Mouse (Mus musculus): ENCODE results near the gene Met. TPM values are rescaled to one million over a fixed set of nuclear protein-coding genes. Genes with fewer than 3 reads are reported as not detected.

Met gene
- polyA plus RNA-seq, 1 experiment from 2014 or later = 6.2 TPM

- H3K9ac ChIP-seq = no peak overlapping the region
- H3K4me1 ChIP-seq = peaks cover 3% of the 10 kb centered on the region; the same call in 1 of the 2 replicates
- H3K4me3 ChIP-seq (replicated peaks) = no peak overlapping the region
- H3K4me2 ChIP-seq (replicated peaks) = no peak overlapping the region
- H3K9me3 ChIP-seq (replicated peaks) = no peaks in the 10 kb centered on the region
- no peak for ATAC-seq (ENCODE audit: insufficient number of reproducible peaks, low FRiP score, low TSS enrichment, low read depth)
- no peak overlapping the region for H3K27ac ChIP-seq (replicated peaks)
- 91% methylated on average over 8 of the region's 8 CpGs for WGBS
- H3K27me3 ChIP-seq = no peaks in the 10 kb centered on the region
- H3K36me3 ChIP-seq = no peaks in the 10 kb centered on the region
Observed at GRCm38 (mm10) chr6:17492062-17492461, 28.5 kb downstream of the Met start.

GRCm38 (mm10) chr6:17495413-17495812 is 31.8 kb downstream of the Met start:
- no peak overlapping the region for H3K4me2 ChIP-seq (replicated peaks)
- peaks cover 5% of the 10 kb centered on the region; the same call in 1 of the 2 replicates for H3K4me1 ChIP-seq
- 33% methylated on average over 1 of the region's 1 CpGs for WGBS
- no peak overlapping the region for H3K27ac ChIP-seq (replicated peaks)
- H3K9ac ChIP-seq = no peak overlapping the region
- no peaks in the 10 kb centered on the region for H3K36me3 ChIP-seq
- H3K4me3 ChIP-seq (replicated peaks) = no peak overlapping the region
- ATAC-seq (ENCODE audit: insufficient number of reproducible peaks, low FRiP score, low TSS enrichment, low read depth) = no peak
- no peaks in the 10 kb centered on the region for H3K9me3 ChIP-seq (replicated peaks)
- no peaks in the 10 kb centered on the region for H3K27me3 ChIP-seq

- Histone ChIP-seq H3K9ac (no peak overlapping the region), H3K36me3 (no peaks in the 10 kb centered on the region), H3K4me3 (replicated peaks) (no peak overlapping the region), H3K4me2 (replicated peaks) (no peak overlapping the region), H3K4me1 (peaks cover 5% of the 10 kb centered on the region; the same call in 1 of the 2 replicates), H3K27me3 (no peaks in the 10 kb centered on the region), H3K9me3 (replicated peaks) (no peaks in the 10 kb centered on the region), H3K27ac (replicated peaks) (no peak overlapping the region)
- WGBS = 58% methylated on average over 4 of the region's 4 CpGs
- no peak for ATAC-seq (ENCODE audit: insufficient number of reproducible peaks, low FRiP score, low TSS enrichment, low read depth)
Observed at GRCm38 (mm10) chr6:17497366-17497765, 33.8 kb downstream of the Met start.

- Histone ChIP-seq H3K27me3 (no peaks in the 10 kb centered on the region), H3K9ac (no peak overlapping the region), H3K36me3 (no peaks in the 10 kb centered on the region), H3K4me1 (peaks cover 5% of the 10 kb centered on the region; the same call in 1 of the 2 replicates), H3K4me2 (replicated peaks) (no peak overlapping the region), H3K4me3 (replicated peaks) (no peak overlapping the region), H3K9me3 (replicated peaks) (no peaks in the 10 kb centered on the region), H3K27ac (replicated peaks) (no peak overlapping the region)
- 78% methylated on average over 8 of the region's 8 CpGs for WGBS
- ATAC-seq (ENCODE audit: insufficient number of reproducible peaks, low FRiP score, low TSS enrichment, low read depth) = no peak
Observed at GRCm38 (mm10) chr6:17498801-17499200, 35.2 kb downstream of the Met start.

GRCm38 (mm10) chr6:17501440-17501839 is 37.8 kb downstream of the Met start:
- WGBS = 76% methylated on average over 4 of the region's 4 CpGs
- no peaks in the 10 kb centered on the region for H3K36me3 ChIP-seq
- no peaks in the 10 kb centered on the region for H3K27me3 ChIP-seq
- no peak overlapping the region for H3K4me3 ChIP-seq (replicated peaks)
- H3K9me3 ChIP-seq (replicated peaks) = no peaks in the 10 kb centered on the region
- peaks cover 5% of the 10 kb centered on the region; the same call in 1 of the 2 replicates for H3K4me1 ChIP-seq
- H3K27ac ChIP-seq (replicated peaks) = no peak overlapping the region
- H3K4me2 ChIP-seq (replicated peaks) = no peak overlapping the region
- ATAC-seq (ENCODE audit: insufficient number of reproducible peaks, low FRiP score, low TSS enrichment, low read depth) = no peak
- H3K9ac ChIP-seq = no peak overlapping the region

- H3K4me2 ChIP-seq (replicated peaks) = no peak overlapping the region
- 54% methylated on average over 1 of the region's 1 CpGs for WGBS
- no peak for ATAC-seq (ENCODE audit: insufficient number of reproducible peaks, low FRiP score, low TSS enrichment, low read depth)
Observed at GRCm38 (mm10) chr6:17502311-17502710, 38.7 kb downstream of the Met start.

GRCm38 (mm10) chr6:17503724-17504123 is 40.1 kb downstream of the Met start:
- H3K4me1 ChIP-seq = no peaks in the 10 kb centered on the region
- 60% methylated on average over 3 of the region's 3 CpGs for whole genome bisulfite sequencing

More at GRCm38 (mm10) chr6:17502311-17502710, 38.7 kb downstream of the Met start:
- no peak overlapping the region for H3K9ac ChIP-seq
- no peaks in the 10 kb centered on the region for H3K27me3 ChIP-seq
- H3K36me3 ChIP-seq = no peaks in the 10 kb centered on the region
- no peaks in the 10 kb centered on the region for H3K4me1 ChIP-seq
- H3K9me3 ChIP-seq (replicated peaks) = no peaks in the 10 kb centered on the region
- H3K27ac ChIP-seq (replicated peaks) = no peak overlapping the region
- no peak overlapping the region for H3K4me3 ChIP-seq (replicated peaks)

GRCm38 (mm10) chr6:17505530-17505929 is 41.9 kb downstream of the Met start:
- Histone ChIP-seq H3K4me3 (replicated peaks) (no peak overlapping the region), H3K4me1 (no peaks in the 10 kb centered on the region), H3K4me2 (replicated peaks) (no peak overlapping the region), H3K27me3 (no peaks in the 10 kb centered on the region), H3K9ac (no peak overlapping the region), H3K27ac (replicated peaks) (no peak overlapping the region), H3K36me3 (no peaks in the 10 kb centered on the region), H3K9me3 (replicated peaks) (no peaks in the 10 kb centered on the region)
- WGBS = 65% methylated on average over 3 of the region's 3 CpGs
- ATAC-seq (ENCODE audit: insufficient number of reproducible peaks, low FRiP score, low TSS enrichment, low read depth) = no peak

More at GRCm38 (mm10) chr6:17503724-17504123, 40.1 kb downstream of the Met start:
- Histone ChIP-seq H3K36me3 (no peaks in the 10 kb centered on the region), H3K4me3 (replicated peaks) (no peak overlapping the region), H3K27ac (replicated peaks) (no peak overlapping the region), H3K27me3 (no peaks in the 10 kb centered on the region), H3K4me2 (replicated peaks) (no peak overlapping the region), H3K9me3 (replicated peaks) (no peaks in the 10 kb centered on the region), H3K9ac (no peak overlapping the region)
- no peak for ATAC-seq (ENCODE audit: insufficient number of reproducible peaks, low FRiP score, low TSS enrichment, low read depth)

GRCm38 (mm10) chr6:17506831-17507230 is 43.2 kb downstream of the Met start:
- H3K9ac ChIP-seq = no peak overlapping the region
- no peaks in the 10 kb centered on the region for H3K9me3 ChIP-seq (replicated peaks)
- no peak overlapping the region for H3K27ac ChIP-seq (replicated peaks)
- H3K4me2 ChIP-seq (replicated peaks) = no peak overlapping the region
- H3K4me3 ChIP-seq (replicated peaks) = no peak overlapping the region
- no peaks in the 10 kb centered on the region for H3K4me1 ChIP-seq
- whole genome bisulfite sequencing = 67% methylated on average over 2 of the region's 2 CpGs
- no peaks in the 10 kb centered on the region for H3K27me3 ChIP-seq
- H3K36me3 ChIP-seq = no peaks in the 10 kb centered on the region
- no peak for ATAC-seq (ENCODE audit: insufficient number of reproducible peaks, low FRiP score, low TSS enrichment, low read depth)

- no peaks in the 10 kb centered on the region for H3K4me1 ChIP-seq
- H3K9ac ChIP-seq = no peak overlapping the region
- 72% methylated on average over 5 of the region's 5 CpGs for WGBS
- H3K36me3 ChIP-seq = no peaks in the 10 kb centered on the region
- no peaks in the 10 kb centered on the region for H3K9me3 ChIP-seq (replicated peaks)
- no peaks in the 10 kb centered on the region for H3K27me3 ChIP-seq
- no peak overlapping the region for H3K4me3 ChIP-seq (replicated peaks)
- no peak overlapping the region for H3K4me2 ChIP-seq (replicated peaks)
- no peak for ATAC-seq (ENCODE audit: insufficient number of reproducible peaks, low FRiP score, low TSS enrichment, low read depth)
- H3K27ac ChIP-seq (replicated peaks) = no peak overlapping the region
Observed at GRCm38 (mm10) chr6:17508184-17508583, 44.6 kb downstream of the Met start.

- ATAC-seq (ENCODE audit: insufficient number of reproducible peaks, low FRiP score, low TSS enrichment, low read depth) = no peak
- 81% methylated on average over 9 of the region's 9 CpGs for WGBS
- no peak overlapping the region for H3K27ac ChIP-seq (replicated peaks)
- H3K4me3 ChIP-seq (replicated peaks) = no peak overlapping the region
- H3K27me3 ChIP-seq = no peaks in the 10 kb centered on the region
- H3K9ac ChIP-seq = no peak overlapping the region
- no peaks in the 10 kb centered on the region for H3K4me1 ChIP-seq
- no peak overlapping the region for H3K4me2 ChIP-seq (replicated peaks)
- H3K36me3 ChIP-seq = no peaks in the 10 kb centered on the region
- H3K9me3 ChIP-seq (replicated peaks) = no peaks in the 10 kb centered on the region
Observed at GRCm38 (mm10) chr6:17508604-17509372, 45.2 kb downstream of the Met start.

GRCm38 (mm10) chr6:17513381-17513780 is 49.8 kb downstream of the Met start:
- Histone ChIP-seq H3K36me3 (no peaks in the 10 kb centered on the region), H3K9ac (no peak overlapping the region), H3K4me3 (replicated peaks) (no peak overlapping the region), H3K27me3 (no peaks in the 10 kb centered on the region), H3K27ac (replicated peaks) (no peak overlapping the region), H3K9me3 (replicated peaks) (no peaks in the 10 kb centered on the region), H3K4me2 (replicated peaks) (no peak overlapping the region), H3K4me1 (peaks cover 9% of the 10 kb centered on the region)
- WGBS = 92% methylated on average over 15 of the region's 15 CpGs
- no peak for ATAC-seq (ENCODE audit: insufficient number of reproducible peaks, low FRiP score, low TSS enrichment, low read depth)

All from embryonic facial prominence, embryonic 15.5 days (tissue).